8 mouse cellular contexts compared by ENCODE assay signal in the genomic region with DNA sequence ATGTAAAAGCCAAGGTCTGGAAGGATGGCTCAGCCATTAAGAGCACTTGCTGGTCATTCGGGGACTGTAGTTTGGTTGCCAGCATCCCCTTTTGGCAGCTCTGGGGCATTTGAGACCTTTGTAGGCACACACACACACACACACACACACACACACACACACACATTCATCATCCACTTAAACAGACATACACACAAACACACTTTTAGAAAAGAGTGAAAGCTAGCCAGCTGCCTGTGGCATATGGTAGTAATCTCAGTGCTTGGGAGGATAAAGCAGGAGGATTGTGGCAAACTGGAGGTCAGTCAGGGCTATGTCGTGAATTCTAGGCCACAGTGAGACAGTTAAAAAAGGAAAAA. TPM values are rescaled to one million over a fixed set of nuclear protein-coding genes. Genes with fewer than 3 reads are reported as not detected.
DNase-seq lines count a peak whose midpoint lies in the region; ATAC-seq and TF ChIP-seq lines count a peak whose summit lies in the region.

No protein-coding gene starts in this region.

- no peak for TF ChIP-seq POLR2A in brain, embryonic 14.5 days (IDR thresholded peaks at IDR 0.05; ENCODE audit: borderline replicate concordance, extremely low read depth, insufficient read depth, insufficient read length, poor library complexity, severe bottlenecking)
- TF ChIP-seq POLR2A in myocyte (IDR thresholded peaks at IDR 0.05; ENCODE audit: insufficient read length, low read depth), result no peak

- peaks cover 19% of the 10 kb centered on the region for H3K4me1 ChIP-seq in kidney, embryonic 14.5 days (ENCODE audit: control insufficient read depth, insufficient read depth, low read length)
- H3K4me1 ChIP-seq in hindbrain, postnatal 0 days (ENCODE audit: insufficient read depth, low read length), result peaks cover 18% of the 10 kb centered on the region

- H3K9me3 ChIP-seq in kidney, embryonic 14.5 days (ENCODE audit: control insufficient read depth, low read length), result no peaks in the 10 kb centered on the region
- H3K9me3 ChIP-seq in hindbrain, postnatal 0 days (ENCODE audit: low read length), result no peaks in the 10 kb centered on the region

- DNase-seq in kidney, adult 18-20 months, result no peak
- peak; percentile 53 for DNase-seq in brain, embryonic 14.5 days (ENCODE audit: low read depth)
- DNase-seq in hindbrain, postnatal 0 days (ENCODE audit: low spot score), result peak; percentile 5
- no peak for DNase-seq in B cell, adult 2 months
- no peak for DNase-seq in cerebellum, adult 18-20 months
- DNase-seq in thymus, adult 18-20 months, result no peak

- no peaks in the 10 kb centered on the region for H3K36me3 ChIP-seq in kidney, embryonic 14.5 days (ENCODE audit: control insufficient read depth, insufficient read depth, low read length)
- no peaks in the 10 kb centered on the region for H3K36me3 ChIP-seq in hindbrain, postnatal 0 days (ENCODE audit: insufficient read depth, low read length)
- H3K36me3 ChIP-seq in myocyte (ENCODE audit: control insufficient read depth, insufficient read depth), result no peaks in the 10 kb centered on the region

- no peak for TF ChIP-seq CTCF in brain, embryonic 14.5 days (IDR thresholded peaks at IDR 0.05; ENCODE audit: borderline replicate concordance, extremely low read depth, insufficient read depth, insufficient read length)
- TF ChIP-seq CTCF in hindbrain, postnatal 0 days (IDR thresholded peaks at IDR 0.05; ENCODE audit: low read depth), result no peak

- WGBS in kidney, embryonic 14.5 days, result 49% methylated on average over 2 of the region's 2 CpGs
- 30% methylated on average over 2 of the region's 2 CpGs for WGBS in hindbrain, postnatal 0 days

- no peak for ATAC-seq in kidney, embryonic 14.5 days (ENCODE audit: low FRiP score, low TSS enrichment)
- ATAC-seq in hindbrain, postnatal 0 days, result no peak

- peak overlapping the region; percentile 78 for H3K4me2 ChIP-seq in kidney, embryonic 14.5 days (replicated peaks; ENCODE audit: low read depth, low read length)
- H3K4me2 ChIP-seq in hindbrain, postnatal 0 days (ENCODE audit: low read depth, low read length), result peak overlapping the region; percentile 87
- peak overlapping the region; percentile 89 for H3K4me2 ChIP-seq in myocyte (ENCODE audit: low read depth)

- H3K79me2 ChIP-seq in myocyte (ENCODE audit: control insufficient read depth, insufficient read depth), result peaks cover 38% of the 10 kb centered on the region

- no peak overlapping the region for H3ac ChIP-seq in myocyte (ENCODE audit: control insufficient read depth, insufficient read length)

- peak overlapping the region; percentile 64; the same call in 1 of the 2 replicates for H3K9ac ChIP-seq in kidney, embryonic 14.5 days (ENCODE audit: low read depth, low read length)
- H3K9ac ChIP-seq in hindbrain, postnatal 0 days (replicated peaks; ENCODE audit: low read length), result peak overlapping the region; percentile 90

- peak overlapping the region; percentile 67; the same call in 1 of the 2 replicates for H3K27ac ChIP-seq in kidney, embryonic 14.5 days (ENCODE audit: low read depth, low read length)
- peak overlapping the region; percentile 89 for H3K27ac ChIP-seq in hindbrain, postnatal 0 days

- peak overlapping the region; percentile 64 for H3K4me3 ChIP-seq in kidney, embryonic 14.5 days (ENCODE audit: low read length)
- H3K4me3 ChIP-seq in hindbrain, postnatal 0 days (ENCODE audit: low read length), result peak overlapping the region; percentile 93
- H3K4me3 ChIP-seq in myocyte, result peak overlapping the region; percentile 54

- no peaks in the 10 kb centered on the region for H3K27me3 ChIP-seq in kidney, embryonic 14.5 days (ENCODE audit: control insufficient read depth, insufficient read depth, low read length)
- no peaks in the 10 kb centered on the region for H3K27me3 ChIP-seq in hindbrain, postnatal 0 days (ENCODE audit: insufficient read depth, low read length)
- no peaks in the 10 kb centered on the region for H3K27me3 ChIP-seq in myocyte (ENCODE audit: control insufficient read depth, insufficient read depth, insufficient read length)

TF ChIP-seq in myocyte, 11 proteins besides CTCF, POLR2A, EP300 and RAD21:
- TF ChIP-seq REST (IDR thresholded peaks at IDR 0.05; ENCODE audit: insufficient read depth, insufficient read length), result no peak
- TF ChIP-seq TCF12 (IDR thresholded peaks at IDR 0.05; ENCODE audit: insufficient read depth, poor library complexity, severe bottlenecking), result peak; percentile 44
- TF ChIP-seq USF1 (IDR thresholded peaks at IDR 0.05; ENCODE audit: low read depth), result no peak
- TF ChIP-seq SRF (IDR thresholded peaks at IDR 0.05; ENCODE audit: control insufficient read depth, insufficient read length, low read depth), result no peak
- TF ChIP-seq TCF3 (IDR thresholded peaks at IDR 0.05; ENCODE audit: insufficient read length, low read depth), result no peak
- TF ChIP-seq POLR2AphosphoS2 (IDR thresholded peaks at IDR 0.05; ENCODE audit: insufficient read length, low read depth), result no peak
- no peak for TF ChIP-seq E2F4 (IDR thresholded peaks at IDR 0.05; ENCODE audit: insufficient read depth)
- TF ChIP-seq CEBPB (IDR thresholded peaks at IDR 0.05; ENCODE audit: insufficient read depth, poor library complexity, severe bottlenecking), result no peak
- TF ChIP-seq MYOD1 (IDR thresholded peaks at IDR 0.05; ENCODE audit: control insufficient read depth in 1 of 3, insufficient read length in 2 of 3, low read depth in 2 of 3), result peak in 2 of 3 experiments; percentile 24 to 28
- peak in 1 of 3 experiments; percentile 36 for TF ChIP-seq MYOG (IDR thresholded peaks at IDR 0.05; ENCODE audit: control insufficient read depth in 1 of 3, insufficient read depth in 1 of 3, insufficient read length in 2 of 3, low read depth in 2 of 3)
- TF ChIP-seq MAX (IDR thresholded peaks at IDR 0.05; ENCODE audit: low read depth), result no peak

RNA-seq across cellular contexts. Expression of gene Sun1, which starts 0.8 kb away (rescaled TPM):
- 29.2 and 59.5 TPM in 2 replicates for polyA plus RNA-seq in kidney, embryonic 14.5 days (2014; fragmentation: Nextera tagmentation; extraction: Ambion mirVana)
- 72.7 and 75.2 TPM in 2 replicates for polyA plus RNA-seq in brain, embryonic 14.5 days (2012; rRNA removed)
- total RNA-seq in hindbrain, postnatal 0 days (2014; rRNA removed), result 52.7 and 78.5 TPM in 2 replicates
- polyA plus RNA-seq in hindbrain, postnatal 0 days (2015; fragmentation: Nextera tagmentation; extraction: Ambion mirVana), result 33.9 and 36.2 TPM in 2 replicates
- 65.5 TPM for polyA plus RNA-seq in myocyte (2012; fragmentation: generic; extraction: Trizol)

RNA-seq across cellular contexts. Expression of gene Dnaaf5, which starts 49.6 kb away (rescaled TPM):
- 9.1 and 11.5 TPM in 2 replicates for polyA plus RNA-seq in kidney, embryonic 14.5 days (2014; fragmentation: Nextera tagmentation; extraction: Ambion mirVana)
- polyA plus RNA-seq in brain, embryonic 14.5 days (2012; rRNA removed), result 12.6 and 14.9 TPM in 2 replicates
- total RNA-seq in hindbrain, postnatal 0 days (2014; rRNA removed), result 12.8 and 16.3 TPM in 2 replicates
- polyA plus RNA-seq in hindbrain, postnatal 0 days (2015; fragmentation: Nextera tagmentation; extraction: Ambion mirVana), result 1.8 and 2.2 TPM in 2 replicates
- polyA plus RNA-seq in myocyte (2012; fragmentation: generic; extraction: Trizol), result 26.3 TPM

RNA-seq across cellular contexts. Expression of gene Prkar1b, which starts 49.8 kb away (rescaled TPM):
- 10.0 and 15.7 TPM in 2 replicates for polyA plus RNA-seq in kidney, embryonic 14.5 days (2014; fragmentation: Nextera tagmentation; extraction: Ambion mirVana)
- polyA plus RNA-seq in brain, embryonic 14.5 days (2012; rRNA removed), result 148 and 202 TPM in 2 replicates
- total RNA-seq in hindbrain, postnatal 0 days (2014; rRNA removed), result 264 and 274 TPM in 2 replicates
- polyA plus RNA-seq in hindbrain, postnatal 0 days (2015; fragmentation: Nextera tagmentation; extraction: Ambion mirVana), result 297 and 322 TPM in 2 replicates
- 1.3 TPM for polyA plus RNA-seq in myocyte (2012; fragmentation: generic; extraction: Trizol)

RNA-seq across cellular contexts. Expression of gene Get4, which starts 52.5 kb away (rescaled TPM):
- polyA plus RNA-seq in kidney, embryonic 14.5 days (2014; fragmentation: Nextera tagmentation; extraction: Ambion mirVana), result 132 and 156 TPM in 2 replicates
- polyA plus RNA-seq in brain, embryonic 14.5 days (2012; rRNA removed), result 93.2 and 122 TPM in 2 replicates
- 49.2 and 52.7 TPM in 2 replicates for total RNA-seq in hindbrain, postnatal 0 days (2014; rRNA removed)
- 136 and 141 TPM in 2 replicates for polyA plus RNA-seq in hindbrain, postnatal 0 days (2015; fragmentation: Nextera tagmentation; extraction: Ambion mirVana)
- 106 TPM for polyA plus RNA-seq in myocyte (2012; fragmentation: generic; extraction: Trizol)

Comparison
In these comparisons a context has a peak if more than half of its experiments do, and no peak if none do; other contexts are left out.
1. DNase-seq: peak in brain, embryonic 14.5 days (single experiment) and hindbrain, postnatal 0 days (single experiment); none in kidney, adult 18-20 months (single experiment), B cell, adult 2 months (0 of 2), cerebellum, adult 18-20 months (0 of 2) and thymus, adult 18-20 months (0 of 2).
2. Peak in every context shown above with its lines, with median percentiles within 50 percentile points of each other: H3K4me2 ChIP-seq and H3K4me3 ChIP-seq.